Mouse (Mus musculus): Measurements from ENCODE around the gene Ssh1. TPM values are rescaled to one million over a fixed set of nuclear protein-coding genes. Genes with fewer than 3 reads are reported as not detected.

Ssh1 gene
- polyA plus RNA-seq (2012; rRNA removed; ENCODE audit: low replicate concordance): 7.1 and 7.7 TPM in 2 replicates

GRCm38 (mm10) chr5:113993487-113994465 is at the start of gene Ssh1:
TSS of gene Ssh1 (minus strand) at chr5:113993894.

GRCm38 (mm10) chr5:114003542-114003941 is 9.8 kb upstream of the Ssh1 start, which contains the start of gene Dao:
TSS of gene Dao (plus strand) at chr5:114003703.

GRCm38 (mm10) chr5:113908592-113909441 is 84.9 kb downstream of the Ssh1 start, which contains the start of gene Coro1c:
TSS of gene Coro1c (minus strand) at chr5:113908758.

Other genes with a start within 250 kb of the Ssh1 start
- gene Sart3, start 221.4 kb downstream of the Ssh1 start, polyA plus RNA-seq (2012; rRNA removed; ENCODE audit: low replicate concordance): 7.2 and 9.3 TPM in 2 replicates
- gene Iscu, start 221.1 kb downstream of the Ssh1 start, polyA plus RNA-seq (2012; rRNA removed; ENCODE audit: low replicate concordance): 35.4 and 39.3 TPM in 2 replicates
- gene Tmem119, start 193.4 kb downstream of the Ssh1 start, polyA plus RNA-seq (2012; rRNA removed; ENCODE audit: low replicate concordance): 11.6 and 16.3 TPM in 2 replicates
- 24.5 and 48.9 TPM in 2 replicates for gene Selplg, start 161.2 kb downstream of the Ssh1 start, polyA plus RNA-seq (2012; rRNA removed; ENCODE audit: low replicate concordance)
- 73.1 and 120 TPM in 2 replicates for gene Coro1c, start 85.1 kb downstream of the Ssh1 start, polyA plus RNA-seq (2012; rRNA removed; ENCODE audit: low replicate concordance)
- gene Dao, start 9.8 kb upstream of the Ssh1 start, polyA plus RNA-seq (2012; rRNA removed; ENCODE audit: low replicate concordance): 37.5 and 38.9 TPM in 2 replicates
- 9.2 and 10.2 TPM in 2 replicates for gene Usp30, start 71.6 kb upstream of the Ssh1 start, polyA plus RNA-seq (2012; rRNA removed; ENCODE audit: low replicate concordance)
- gene Svop, start 97.7 kb upstream of the Ssh1 start, polyA plus RNA-seq (2012; rRNA removed; ENCODE audit: low replicate concordance): 0.40 and 0.44 TPM in 2 replicates
- 6.1 and 8.3 TPM in 2 replicates for gene Alkbh2, start 134.3 kb upstream of the Ssh1 start, polyA plus RNA-seq (2012; rRNA removed; ENCODE audit: low replicate concordance)
- 5.4 and 11.0 TPM in 2 replicates for gene Ung, start 136.5 kb upstream of the Ssh1 start, polyA plus RNA-seq (2012; rRNA removed; ENCODE audit: low replicate concordance)
- 2.8 and 6.8 TPM in 2 replicates for gene Acacb, start 152.6 kb upstream of the Ssh1 start, polyA plus RNA-seq (2012; rRNA removed; ENCODE audit: low replicate concordance)